Mouse (Mus musculus): ENCODE measurements around the gene Ankrd13d. TPM values are rescaled to one million over a fixed set of nuclear protein-coding genes. Genes with fewer than 3 reads are reported as not detected.

The Ankrd13d gene
- total RNA-seq, 2 experiments from 2014 or later, result 7.2 to 10.5 TPM

- ATAC-seq (ENCODE audit: poor library complexity, severe bottlenecking), result no peak
Observed at GRCm38 (mm10) chr19:4228891-4229290, 54.0 kb downstream of the Ankrd13d start.

- peak; percentile 47 for ATAC-seq (ENCODE audit: poor library complexity, severe bottlenecking)
Observed at GRCm38 (mm10) chr19:4227894-4228678, 54.9 kb downstream of the Ankrd13d start.

- ATAC-seq (ENCODE audit: poor library complexity, severe bottlenecking), result no peak
Observed at GRCm38 (mm10) chr19:4227446-4227845, 55.5 kb downstream of the Ankrd13d start.

DNA sequence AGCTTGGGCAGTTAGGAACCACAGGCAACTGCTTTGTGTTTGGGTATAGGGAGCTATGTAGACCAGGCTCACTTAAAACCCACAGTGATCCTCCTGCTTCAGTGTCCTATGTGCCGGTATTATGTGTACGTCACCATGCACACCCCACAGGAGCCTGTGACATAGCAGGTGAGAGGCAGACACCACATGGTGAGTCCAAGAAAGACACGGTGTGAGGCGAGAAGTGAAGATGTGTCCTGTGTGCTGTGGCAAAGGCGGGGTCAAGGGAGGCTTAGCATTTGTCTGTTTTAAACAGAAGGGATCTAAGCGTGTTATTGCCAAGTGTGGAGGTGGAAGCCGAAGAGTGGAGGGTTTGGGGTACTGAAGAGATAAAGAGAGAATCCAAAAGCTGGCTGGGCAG is 56.2 kb downstream of the Ankrd13d start:
- ATAC-seq (ENCODE audit: poor library complexity, severe bottlenecking), result no peak

DNA sequence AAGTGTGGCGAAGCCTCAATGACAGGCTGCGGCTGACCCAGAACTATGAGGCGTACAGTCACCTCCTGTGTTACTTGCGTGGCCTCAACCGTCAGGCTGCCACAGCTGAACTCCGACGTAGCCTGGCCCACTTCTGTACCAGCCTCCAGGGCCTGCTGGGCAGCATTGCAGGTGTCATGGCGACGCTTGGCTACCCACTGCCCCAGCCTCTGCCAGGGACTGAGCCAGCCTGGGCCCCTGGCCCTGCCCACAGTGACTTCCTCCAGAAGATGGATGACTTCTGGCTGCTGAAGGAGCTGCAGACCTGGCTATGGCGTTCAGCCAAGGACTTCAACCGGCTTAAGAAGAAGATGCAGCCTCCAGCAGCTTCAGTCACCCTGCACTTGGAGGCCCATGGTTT is 60.8 kb downstream of the Ankrd13d start:
- peak; percentile 61 for ATAC-seq (ENCODE audit: poor library complexity, severe bottlenecking)

GRCm38 (mm10) chr19:4220957-4221743 is 61.8 kb downstream of the Ankrd13d start:
- ATAC-seq (ENCODE audit: poor library complexity, severe bottlenecking), result peak; percentile 50

GRCm38 (mm10) chr19:4220416-4220815 is 62.5 kb downstream of the Ankrd13d start:
- ATAC-seq (ENCODE audit: poor library complexity, severe bottlenecking), result no peak

Other genes with a start within 250 kb of the Ankrd13d start
- gene Gstp1, start 245.2 kb downstream of the Ankrd13d start, total RNA-seq (2015), result 257 and 287 TPM in 2 replicates
- 69.5 and 80.2 TPM in 2 replicates for gene Gstp1, start 245.2 kb downstream of the Ankrd13d start, total RNA-seq (2017)
- gene Gstp2, start 237.1 kb downstream of the Ankrd13d start, total RNA-seq (2015), result 4.8 TPM in 1 of 2 replicates, not detected in the other
- 1.8 TPM in 1 of 2 replicates, not detected in the other for gene Gstp2, start 237.1 kb downstream of the Ankrd13d start, total RNA-seq (2017)
- gene Gstp3, start 223.6 kb downstream of the Ankrd13d start, total RNA-seq (2015), result 3.0 and 5.0 TPM in 2 replicates
- 4.0 and 4.5 TPM in 2 replicates for gene Gstp3, start 223.6 kb downstream of the Ankrd13d start, total RNA-seq (2017)
- gene Cabp2, start 201.6 kb downstream of the Ankrd13d start, total RNA-seq (2015), result not detected in 2 replicates
- not detected in 2 replicates for gene Cabp2, start 201.6 kb downstream of the Ankrd13d start, total RNA-seq (2017)
- 245 and 277 TPM in 2 replicates for gene Cdk2ap2, start 186.0 kb downstream of the Ankrd13d start, total RNA-seq (2015)
- 72.9 and 83.4 TPM in 2 replicates for gene Cdk2ap2, start 186.0 kb downstream of the Ankrd13d start, total RNA-seq (2017)
- 38.3 and 47.7 TPM in 2 replicates for gene Pitpnm1, start 183.1 kb downstream of the Ankrd13d start, total RNA-seq (2015)
- 30.2 and 38.9 TPM in 2 replicates for gene Pitpnm1, start 183.1 kb downstream of the Ankrd13d start, total RNA-seq (2017)
- 111 and 139 TPM in 2 replicates for gene Aip, start 157.3 kb downstream of the Ankrd13d start, total RNA-seq (2015)
- gene Aip, start 157.3 kb downstream of the Ankrd13d start, total RNA-seq (2017), result 72.5 and 76.7 TPM in 2 replicates
- not detected in 2 replicates for gene Gpr152, start 143.3 kb downstream of the Ankrd13d start, total RNA-seq (2015)
- not detected in 2 replicates for gene Gpr152, start 143.3 kb downstream of the Ankrd13d start, total RNA-seq (2017)
- gene Cabp4, start 139.1 kb downstream of the Ankrd13d start, total RNA-seq (2015), result 0.14 and 0.22 TPM in 2 replicates
- not detected in 2 replicates for gene Cabp4, start 139.1 kb downstream of the Ankrd13d start, total RNA-seq (2017)
- 279 and 345 TPM in 2 replicates for gene Coro1b, start 134.5 kb downstream of the Ankrd13d start, total RNA-seq (2015)
- gene Coro1b, start 134.5 kb downstream of the Ankrd13d start, total RNA-seq (2017), result 142 and 161 TPM in 2 replicates
- gene Ptprcap, start 129.5 kb downstream of the Ankrd13d start, total RNA-seq (2015), result 30.5 and 42.1 TPM in 2 replicates
- 43.9 and 44.8 TPM in 2 replicates for gene Ptprcap, start 129.5 kb downstream of the Ankrd13d start, total RNA-seq (2017)
- gene Rps6kb2, start 119.8 kb downstream of the Ankrd13d start, total RNA-seq (2015), result 21.0 and 26.7 TPM in 2 replicates
- 21.0 and 25.0 TPM in 2 replicates for gene Rps6kb2, start 119.8 kb downstream of the Ankrd13d start, total RNA-seq (2017)
- gene Carns1, start 107.7 kb downstream of the Ankrd13d start, total RNA-seq (2015), result 3.9 and 4.7 TPM in 2 replicates
- gene Carns1, start 107.7 kb downstream of the Ankrd13d start, total RNA-seq (2017), result 1.3 and 2.0 TPM in 2 replicates
- gene Tbc1d10c, start 91.9 kb downstream of the Ankrd13d start, total RNA-seq (2015), result 52.8 and 59.9 TPM in 2 replicates
- 21.5 and 33.5 TPM in 2 replicates for gene Tbc1d10c, start 91.9 kb downstream of the Ankrd13d start, total RNA-seq (2017)
- 496 and 536 TPM in 2 replicates for gene Ppp1ca, start 91.1 kb downstream of the Ankrd13d start, total RNA-seq (2015)
- 639 and 705 TPM in 2 replicates for gene Ppp1ca, start 91.1 kb downstream of the Ankrd13d start, total RNA-seq (2017)
- gene Rad9a, start 81.5 kb downstream of the Ankrd13d start, total RNA-seq (2015), result 32.8 and 36.7 TPM in 2 replicates
- gene Rad9a, start 81.5 kb downstream of the Ankrd13d start, total RNA-seq (2017), result 21.4 and 22.8 TPM in 2 replicates
- 1.4 and 2.9 TPM in 2 replicates for gene Clcf1, start 68.9 kb downstream of the Ankrd13d start, total RNA-seq (2015)
- 0.40 and 2.2 TPM in 2 replicates for gene Clcf1, start 68.9 kb downstream of the Ankrd13d start, total RNA-seq (2017)
- gene AC109138.7, start 68.8 kb downstream of the Ankrd13d start, total RNA-seq (2015), result not detected in 2 replicates
- not detected in 2 replicates for gene AC109138.7, start 68.8 kb downstream of the Ankrd13d start, total RNA-seq (2017)
- 98.9 and 105 TPM in 2 replicates for gene Pold4, start 51.2 kb downstream of the Ankrd13d start, total RNA-seq (2015)
- gene Pold4, start 51.2 kb downstream of the Ankrd13d start, total RNA-seq (2017), result 102 and 122 TPM in 2 replicates
- 15.9 and 16.5 TPM in 2 replicates for gene Ssh3, start 14.0 kb downstream of the Ankrd13d start, total RNA-seq (2015)
- 17.2 and 19.8 TPM in 2 replicates for gene Ssh3, start 14.0 kb downstream of the Ankrd13d start, total RNA-seq (2017)
- gene Grk2, start 23.1 kb upstream of the Ankrd13d start, total RNA-seq (2015), result 278 TPM in 2 replicates
- 231 and 296 TPM in 2 replicates for gene Grk2, start 23.1 kb upstream of the Ankrd13d start, total RNA-seq (2017)
- gene Kdm2a, start 115.1 kb upstream of the Ankrd13d start, total RNA-seq (2015), result 60.4 and 63.0 TPM in 2 replicates
- 54.7 and 72.5 TPM in 2 replicates for gene Kdm2a, start 115.1 kb upstream of the Ankrd13d start, total RNA-seq (2017)
- gene Rhod, start 156.3 kb upstream of the Ankrd13d start, total RNA-seq (2015), result not detected in 2 replicates
- not detected in 2 replicates for gene Rhod, start 156.3 kb upstream of the Ankrd13d start, total RNA-seq (2017)
- gene Syt12, start 194.3 kb upstream of the Ankrd13d start, total RNA-seq (2015), result not detected in 2 replicates
- not detected in 2 replicates for gene Syt12, start 194.3 kb upstream of the Ankrd13d start, total RNA-seq (2017)
- gene 2010003K11Rik, start 215.4 kb upstream of the Ankrd13d start, total RNA-seq (2015), result not detected in 2 replicates
- gene 2010003K11Rik, start 215.4 kb upstream of the Ankrd13d start, total RNA-seq (2017), result not detected in 2 replicates
- 0.22 and 0.64 TPM in 2 replicates for gene Pcx, start 227.3 kb upstream of the Ankrd13d start, total RNA-seq (2015)
- gene Pcx, start 227.3 kb upstream of the Ankrd13d start, total RNA-seq (2017), result 0.62 and 0.69 TPM in 2 replicates